Mouse (Mus musculus) hindbrain, embryonic 11.5 days (tissue): ENCODE measurements around the gene 4930451I11Rik. TPM values are rescaled to one million over a fixed set of nuclear protein-coding genes. Genes with fewer than 3 reads are reported as not detected.

Experiments used
- ATAC-seq: fragments of 200-750 bp; cut with Nextera tagmentation; 2 replicates; pipeline ENCODE4 v1.8.0; 2017; ENCODE audit warnings: mild to moderate bottlenecking, moderate TSS enrichment, moderate library complexity; ENCODE audit not compliant: low FRiP score
- DNase-seq: peaks from one replicate; pipeline ENCODE4 v3.0.0-alpha.2; 2015; ENCODE audit warnings: low spot score
- H3K27ac ChIP-seq: fragments of 300-500 bp; sonication (generic); 2 replicates; pipeline ENCODE4 v1.5.1; 2014; ENCODE audit warnings: mild to moderate bottlenecking, low read depth, low read length
- H3K27me3 ChIP-seq: fragments of 300-500 bp; sonication (generic); 2 replicates; pipeline ENCODE4 v1.6.1; 2014; ENCODE audit warnings: mild to moderate bottlenecking, low read length, moderate library complexity, mixed read lengths; ENCODE audit not compliant: control insufficient read depth, insufficient read depth
- H3K36me3 ChIP-seq: fragments of 300-500 bp; sonication (generic); 2 replicates; pipeline ENCODE4 v1.6.1; 2014; ENCODE audit warnings: mild to moderate bottlenecking, low read length, moderate library complexity, mixed read lengths; ENCODE audit not compliant: control insufficient read depth, insufficient read depth
- H3K4me1 ChIP-seq: fragments of 300-500 bp; sonication (generic); replicated peaks from 2 replicates; pipeline ENCODE4 v1.6.1; 2014; ENCODE audit warnings: low read length, mixed read lengths; ENCODE audit not compliant: control insufficient read depth, insufficient read depth
- H3K4me2 ChIP-seq: fragments of 300-500 bp; sonication (generic); replicated peaks from 2 replicates; pipeline ENCODE4 v1.6.1; 2014; ENCODE audit warnings: mild to moderate bottlenecking, low read depth, low read length
- H3K4me3 ChIP-seq: fragments of 300-500 bp; sonication (generic); 2 replicates; pipeline ENCODE4 v1.5.1; 2014; ENCODE audit warnings: low read depth, low read length
- H3K9ac ChIP-seq: fragments of 300-500 bp; sonication (generic); 2 replicates; pipeline ENCODE4 v1.6.1; 2014; ENCODE audit warnings: low read depth, low read length
- H3K9me3 ChIP-seq: fragments of 300-500 bp; sonication (generic); 2 replicates; pipeline ENCODE4 v1.6.1; 2016; ENCODE audit warnings: low read length; ENCODE audit not compliant: control insufficient read depth
- WGBS: fragments of 180-500 bp; shearing (Covaris S2); extraction: QIAGEN DNeasy Blood & Tissue Kit; methylation state at CpG from one replicate; pipeline ENCODE4 v1.1.7; 2014; 5-methylcytosine and 5-hydroxymethylcytosine counted together
- polyA plus RNA-seq: library from polyadenylated mRNA; unstranded; fragments of >200 nt; fragmentation: Nextera tagmentation; extraction: Ambion mirVana; gene quantifications from 2 replicates; pipeline ENCODE4 v1.2.1, GENCODE M21; 2014

The 4930451I11Rik gene
- polyA plus RNA-seq, 1 experiment from 2014 or later = not detected

GRCm38 (mm10) chr7:126848794-126849193 is 17.4 kb upstream of the 4930451I11Rik start:
- H3K27me3 ChIP-seq = peaks cover 12% of the 10 kb centered on the region
- ATAC-seq (no peak), DNase-seq (no peak)
- peak overlapping the region; percentile 68; the same call in 1 of the 2 replicates for H3K9ac ChIP-seq
- H3K36me3 ChIP-seq = no peaks in the 10 kb centered on the region
- H3K27ac ChIP-seq = no peak overlapping the region
- 26% methylated on average over 10 of the region's 10 CpGs for WGBS
- H3K4me3 ChIP-seq = peak overlapping the region; percentile 50
- no peaks in the 10 kb centered on the region for H3K9me3 ChIP-seq
- H3K4me2 ChIP-seq = peak overlapping the region; percentile 100
- peaks cover 9% of the 10 kb centered on the region for H3K4me1 ChIP-seq

DNA sequence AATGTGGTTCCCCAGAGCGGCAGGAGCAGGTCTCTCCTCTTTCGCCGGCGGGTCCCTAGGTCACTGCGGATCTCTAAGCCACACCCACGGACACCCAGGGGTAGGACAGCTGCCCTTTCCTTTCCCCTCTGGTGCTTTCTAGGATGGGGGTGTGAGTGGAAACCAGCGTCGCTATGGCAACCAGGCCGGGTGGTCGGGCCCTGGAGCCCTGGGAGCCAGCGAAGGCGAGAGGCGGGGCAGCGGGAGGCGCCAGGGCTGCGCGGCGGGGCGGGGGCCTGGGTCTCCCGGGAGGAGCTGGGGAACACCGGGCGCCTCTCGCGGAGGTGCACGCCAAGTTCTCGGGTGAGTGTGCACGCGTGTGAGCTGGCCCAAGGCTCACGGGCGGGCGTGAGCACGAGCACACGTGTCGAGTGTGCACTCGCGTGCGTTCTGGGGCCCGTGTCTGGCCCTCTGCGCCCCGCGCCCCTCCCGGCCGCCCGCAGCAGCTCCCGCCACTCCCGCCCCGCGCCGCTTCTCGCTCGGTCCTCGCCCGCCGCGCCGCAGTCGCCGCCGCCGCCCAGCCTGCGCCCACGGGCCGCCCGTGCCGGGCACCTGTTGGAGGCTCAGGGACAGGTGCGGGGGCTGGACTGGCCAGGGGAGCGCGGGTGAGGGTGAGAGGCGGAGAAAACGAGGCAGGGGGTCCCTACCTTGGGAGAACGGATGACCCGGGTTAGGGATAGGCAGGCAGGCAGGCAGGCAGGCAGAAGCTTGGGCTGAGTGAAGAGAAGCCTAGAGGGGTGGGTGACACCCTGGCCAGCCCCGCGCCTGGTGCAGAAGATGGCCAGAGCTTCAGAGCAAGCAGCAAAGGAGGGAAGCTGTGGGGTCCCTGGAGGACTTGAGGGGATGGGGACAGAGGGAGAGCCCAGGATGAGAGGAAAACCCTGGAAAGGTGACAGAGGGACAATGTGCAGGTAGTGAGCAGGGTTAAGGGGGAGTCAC is 16.3 kb upstream of the 4930451I11Rik start:
- no peaks in the 10 kb centered on the region for H3K36me3 ChIP-seq
- no peak overlapping the region for H3K27ac ChIP-seq
- ATAC-seq = peak; percentile 53; the same call in 1 of the 2 replicates
- H3K4me2 ChIP-seq = peak overlapping the region; percentile 100
- H3K4me1 ChIP-seq = peaks cover 9% of the 10 kb centered on the region
- H3K4me3 ChIP-seq = peak overlapping the region; percentile 50
- no peaks in the 10 kb centered on the region for H3K9me3 ChIP-seq
- peak; percentile 76 for DNase-seq
- WGBS = under 1% methylated on average over 71 of the region's 74 CpGs
- H3K27me3 ChIP-seq = peaks cover 12% of the 10 kb centered on the region
- peak overlapping the region; percentile 68 for H3K9ac ChIP-seq

DNA sequence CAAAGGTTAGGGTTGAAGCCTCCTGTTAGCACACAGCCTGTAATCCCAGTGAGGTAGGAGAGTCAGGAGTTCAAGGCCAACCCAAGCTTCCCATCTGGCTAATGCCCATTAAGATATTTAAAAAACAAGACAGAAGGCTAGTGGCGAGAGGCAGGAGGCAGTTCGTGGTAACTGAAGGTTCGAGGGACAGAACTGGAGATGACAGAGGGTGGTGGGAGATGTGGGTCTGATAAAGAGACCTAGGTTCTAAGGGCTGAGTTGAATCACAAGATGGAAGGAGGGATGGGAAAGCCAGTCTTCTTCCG is 15.6 kb upstream of the 4930451I11Rik start, which contains the start of gene Doc2a:
Gene Doc2a (plus strand): TSS at position 301 of the 305 bp plus-strand sequence.
- DNase-seq (no peak), ATAC-seq (no peak)
- Histone ChIP-seq H3K4me3 (peak within 1 kb of the TSS; percentile 50), H3K36me3 (no peaks in the 10 kb centered on the region), H3K9me3 (no peaks in the 10 kb centered on the region), H3K4me1 (peaks cover 9% of the 10 kb centered on the region), H3K4me2 (peak within 1 kb of the TSS; percentile 100), H3K27me3 (peaks cover 12% of the 10 kb centered on the region), H3K27ac (no peak within 1 kb of the TSS), H3K9ac (peak within 1 kb of the TSS; percentile 68)
- WGBS = 19% methylated on average over 4 of the region's 4 CpGs

DNA sequence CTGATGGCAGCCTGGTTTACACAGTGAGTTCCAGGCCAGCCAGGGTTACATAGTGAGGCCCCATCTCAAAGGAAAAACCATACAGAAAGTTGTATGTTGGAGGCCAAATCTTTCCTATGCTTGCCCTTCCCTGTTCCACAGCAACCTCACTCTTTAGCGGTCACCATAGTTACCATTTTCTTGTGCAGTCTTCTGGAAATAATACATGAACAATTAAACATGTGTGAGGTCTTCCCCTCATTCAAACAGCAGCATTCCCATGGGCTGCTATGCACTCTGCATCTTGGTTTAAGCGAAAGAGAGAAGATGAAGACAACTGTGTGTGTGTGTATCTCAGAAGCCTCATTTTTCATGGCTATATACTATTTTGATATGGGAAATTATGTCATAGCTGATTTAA is 14.1 kb upstream of the 4930451I11Rik start:
- Histone ChIP-seq H3K27me3 (peaks cover 12% of the 10 kb centered on the region), H3K9ac (no peak overlapping the region), H3K4me3 (no peak overlapping the region), H3K36me3 (no peaks in the 10 kb centered on the region), H3K27ac (no peak overlapping the region), H3K4me2 (no peak overlapping the region), H3K9me3 (no peaks in the 10 kb centered on the region), H3K4me1 (peaks cover 6% of the 10 kb centered on the region)
- 50% methylated on average over 2 of the region's 2 CpGs for WGBS
- DNase-seq (peak; percentile 47), ATAC-seq (no peak)

GRCm38 (mm10) chr7:126843276-126843675 is 11.8 kb upstream of the 4930451I11Rik start:
- Histone ChIP-seq H3K4me2 (no peak overlapping the region), H3K4me1 (peaks cover 3% of the 10 kb centered on the region; the same call in 1 of the 2 replicates), H3K9me3 (no peaks in the 10 kb centered on the region), H3K27ac (no peak overlapping the region), H3K27me3 (peaks cover under 1% of the 10 kb centered on the region; the same call in 1 of the 2 replicates), H3K4me3 (no peak overlapping the region), H3K36me3 (no peaks in the 10 kb centered on the region), H3K9ac (no peak overlapping the region)
- WGBS = 85% methylated on average over 9 of the region's 9 CpGs
- ATAC-seq (no peak), DNase-seq (no peak)

DNA sequence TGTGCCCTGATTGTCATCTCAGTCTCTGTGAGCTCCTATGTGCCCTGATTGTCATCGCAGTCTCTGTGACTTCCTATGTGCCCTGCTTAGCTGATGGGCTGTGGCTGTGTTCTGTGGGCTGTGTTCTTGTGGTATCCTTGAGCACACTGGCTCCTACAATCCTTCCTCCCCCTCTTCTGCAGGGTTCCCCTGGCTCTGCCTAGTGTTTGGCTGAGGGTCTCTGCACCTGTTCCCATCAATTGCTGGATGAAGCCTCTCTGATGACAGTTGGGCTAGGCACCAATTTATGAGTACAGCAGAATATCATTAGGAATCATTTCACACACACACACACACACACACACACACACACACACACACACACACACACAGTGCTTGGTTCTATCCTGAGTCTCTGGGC is 1.9 kb upstream of the 4930451I11Rik start:
- Histone ChIP-seq H3K36me3 (no peaks in the 10 kb centered on the region), H3K9me3 (no peaks in the 10 kb centered on the region), H3K27ac (no peak overlapping the region), H3K4me3 (no peak overlapping the region), H3K9ac (no peak overlapping the region), H3K27me3 (no peaks in the 10 kb centered on the region), H3K4me2 (no peak overlapping the region), H3K4me1 (no peaks in the 10 kb centered on the region)
- DNase-seq = no peak
- no peak for ATAC-seq
- 100% methylated on average over 1 of the region's 1 CpGs for WGBS

DNA sequence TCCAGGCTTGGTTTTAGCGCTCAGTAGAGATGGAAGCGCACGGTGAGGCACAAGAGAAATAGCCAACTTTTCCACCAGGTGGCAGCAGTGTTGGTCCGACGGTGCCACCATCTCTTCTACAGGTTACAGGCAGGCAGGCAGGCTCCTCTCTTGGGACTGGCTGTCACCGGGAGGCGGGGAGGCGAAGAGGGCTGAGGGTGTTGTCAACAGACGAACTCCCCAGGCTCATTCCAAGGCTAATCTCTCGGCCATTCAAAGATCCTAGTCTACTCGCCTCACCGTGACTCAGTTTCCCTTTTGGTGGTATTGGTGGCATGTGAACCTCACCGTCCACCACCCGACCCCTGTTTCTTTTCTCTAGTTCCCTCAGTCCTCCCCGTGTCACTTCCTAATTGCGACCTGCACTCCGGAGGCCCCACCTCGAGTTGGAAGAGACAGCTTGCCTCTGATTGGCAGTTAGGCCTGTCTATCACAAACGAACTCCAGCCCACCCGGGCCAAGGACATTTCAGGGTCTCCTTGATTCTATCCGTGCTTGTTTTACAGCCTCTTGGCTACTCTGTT is 678 bp upstream of the 4930451I11Rik start:
- WGBS = under 1% methylated on average over 21 of the region's 21 CpGs
- no peaks in the 10 kb centered on the region for H3K4me1 ChIP-seq
- peak overlapping the region; percentile 44 for H3K4me2 ChIP-seq
- no peak overlapping the region for H3K27ac ChIP-seq
- peak overlapping the region; percentile 28 for H3K4me3 ChIP-seq
- ATAC-seq (peak; percentile 78), DNase-seq (peak; percentile 88)
- H3K9ac ChIP-seq = 0 out of 2 replicates have a peak overlapping the region, but pooled peaks have one; percentile 15
- H3K27me3 ChIP-seq = no peaks in the 10 kb centered on the region
- H3K36me3 ChIP-seq = no peaks in the 10 kb centered on the region
- no peaks in the 10 kb centered on the region for H3K9me3 ChIP-seq

- WGBS = 84% methylated on average over 5 of the region's 5 CpGs
- no peak overlapping the region for H3K9ac ChIP-seq
These were observed 5.5 kb downstream of the 4930451I11Rik start for GRCm38 (mm10) chr7:126825952-126826351.

More at GRCm38 (mm10) chr7:126825952-126826351, 5.5 kb downstream of the 4930451I11Rik start:
- Histone ChIP-seq H3K4me3 (no peak overlapping the region), H3K9me3 (no peaks in the 10 kb centered on the region), H3K4me2 (no peak overlapping the region), H3K27me3 (no peaks in the 10 kb centered on the region; the same call in 1 of the 2 replicates), H3K36me3 (no peaks in the 10 kb centered on the region), H3K4me1 (no peaks in the 10 kb centered on the region; the same call in 1 of the 2 replicates), H3K27ac (no peak overlapping the region)
- DNase-seq (no peak), ATAC-seq (no peak)
